Mouse (Mus musculus): ENCODE results near the gene Itpr1. TPM values are rescaled to one million over a fixed set of nuclear protein-coding genes. Genes with fewer than 3 reads are reported as not detected.

Itpr1 gene
- total and polyA plus RNA-seq, 2 experiments, result 6.9 to 55.0 TPM

DNA sequence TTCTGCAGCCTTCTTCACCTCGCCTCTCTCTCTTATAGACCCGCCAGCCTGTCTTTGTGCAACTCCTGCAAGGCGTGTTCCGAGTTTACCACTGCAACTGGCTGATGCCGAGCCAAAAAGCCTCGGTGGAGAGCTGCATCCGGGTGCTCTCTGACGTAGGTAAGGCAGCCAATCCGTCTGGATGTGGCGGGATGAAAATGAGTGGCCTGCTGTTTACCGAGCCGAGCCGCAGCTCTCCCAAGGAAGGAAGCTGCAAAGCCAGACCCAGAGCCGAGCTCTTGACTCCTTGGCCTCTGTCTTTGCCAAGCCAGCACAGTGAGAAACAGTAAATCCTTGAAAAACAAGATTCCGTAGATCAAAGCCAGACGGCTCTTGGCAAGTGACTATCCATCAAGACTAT lies 197.9 kb downstream of the Itpr1 start:
- TF ChIP-seq CTCF (IDR thresholded peaks at IDR 0.05; ENCODE audit: low read depth, low read length) (no peak), POLR2A (IDR thresholded peaks at IDR 0.05; ENCODE audit: extremely low read depth, insufficient read depth, low read length) (no peak)
- no peak overlapping the region for H3K9ac ChIP-seq (ENCODE audit: low read depth, low read length)
- peaks cover 55% of the 10 kb centered on the region for H3K36me3 ChIP-seq (ENCODE audit: control insufficient read depth, insufficient read depth, low read length)
- no peaks in the 10 kb centered on the region for H3K79me2 ChIP-seq (ENCODE audit: control insufficient read depth, insufficient read depth, low read length)
- no peaks in the 10 kb centered on the region for H3K27me3 ChIP-seq (ENCODE audit: control insufficient read depth, insufficient read depth, low read length)
- H3K27ac ChIP-seq (replicated peaks; ENCODE audit: insufficient read depth, low read depth, low read length), result no peak overlapping the region
- H3K4me1 ChIP-seq (ENCODE audit: control insufficient read depth, insufficient read depth, low read length), result no peaks in the 10 kb centered on the region
- no peak overlapping the region for H3K4me3 ChIP-seq (ENCODE audit: insufficient read depth, low read depth, low read length)
- DNase-seq (ENCODE audit: extremely low read depth, low read depth, low spot score), result no peak
- 81% methylated on average over 16 of the region's 16 CpGs for WGBS

DNA sequence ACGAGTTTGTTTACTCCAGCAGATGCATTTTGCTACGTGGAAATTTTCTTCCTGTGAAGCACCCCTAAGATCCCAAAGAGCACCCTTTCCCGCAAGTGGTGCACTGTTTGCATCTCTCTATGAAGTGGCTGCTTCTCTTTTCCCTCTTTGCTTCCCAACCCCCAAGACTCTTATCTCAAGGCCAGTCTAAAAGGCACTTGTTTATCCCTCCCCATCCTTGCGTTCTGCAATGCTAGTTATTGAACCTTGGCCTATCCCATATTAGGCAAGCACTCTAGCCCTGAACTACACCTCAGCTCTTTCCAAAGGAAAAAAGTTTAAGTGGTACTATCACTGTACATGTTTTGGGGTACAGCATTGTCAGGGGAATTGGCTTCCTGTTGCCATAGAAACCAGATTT lies 198.3 kb downstream of the Itpr1 start:
- TF ChIP-seq POLR2A (IDR thresholded peaks at IDR 0.05; ENCODE audit: extremely low read depth, insufficient read depth, low read length) (no peak), CTCF (IDR thresholded peaks at IDR 0.05; ENCODE audit: low read depth, low read length) (no peak)
- no peak overlapping the region for H3K27ac ChIP-seq (replicated peaks; ENCODE audit: insufficient read depth, low read depth, low read length)

DNA sequence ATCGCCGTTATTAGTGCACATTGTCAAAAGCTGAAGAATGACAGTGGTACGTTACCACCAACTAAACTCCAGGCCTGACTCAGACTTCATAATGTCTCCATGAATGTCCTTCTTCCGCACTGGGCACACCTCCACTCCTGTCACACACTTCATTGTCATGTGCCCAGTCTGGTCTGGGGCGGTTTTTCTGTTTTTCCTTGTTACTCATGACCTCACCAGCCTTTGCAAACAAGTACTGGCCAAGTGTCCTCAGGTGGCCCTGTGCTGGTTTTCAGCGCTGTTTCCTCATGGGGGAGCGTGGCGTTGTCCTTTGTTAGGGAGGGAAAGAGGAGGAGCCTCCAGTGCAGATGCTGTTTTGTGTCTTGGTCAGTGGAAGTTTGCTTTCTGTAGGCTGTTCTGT lies 200.1 kb downstream of the Itpr1 start:
- WGBS, result 69% methylated on average over 8 of the region's 8 CpGs
- Histone ChIP-seq H3K4me1 (ENCODE audit: control insufficient read depth, insufficient read depth, low read length) (no peaks in the 10 kb centered on the region), H3K4me3 (ENCODE audit: insufficient read depth, low read depth, low read length) (no peak overlapping the region), H3K27ac (replicated peaks; ENCODE audit: insufficient read depth, low read depth, low read length) (no peak overlapping the region), H3K27me3 (ENCODE audit: control insufficient read depth, insufficient read depth, low read length) (no peaks in the 10 kb centered on the region), H3K79me2 (ENCODE audit: control insufficient read depth, insufficient read depth, low read length) (no peaks in the 10 kb centered on the region), H3K9ac (ENCODE audit: low read depth, low read length) (no peak overlapping the region), H3K36me3 (ENCODE audit: control insufficient read depth, insufficient read depth, low read length) (peaks cover 56% of the 10 kb centered on the region)
- TF ChIP-seq POLR2A (IDR thresholded peaks at IDR 0.05; ENCODE audit: extremely low read depth, insufficient read depth, low read length), result no peak
- TF ChIP-seq CTCF (IDR thresholded peaks at IDR 0.05; ENCODE audit: low read depth, low read length), result no peak
- DNase-seq (ENCODE audit: extremely low read depth, low read depth, low spot score), result peak; percentile 59

More for the DNA sequence above, 198.3 kb downstream of the Itpr1 start:
- H3K4me3 ChIP-seq (ENCODE audit: insufficient read depth, low read depth, low read length), result no peak overlapping the region
- H3K79me2 ChIP-seq (ENCODE audit: control insufficient read depth, insufficient read depth, low read length), result no peaks in the 10 kb centered on the region
- no peaks in the 10 kb centered on the region for H3K4me1 ChIP-seq (ENCODE audit: control insufficient read depth, insufficient read depth, low read length)
- H3K36me3 ChIP-seq (ENCODE audit: control insufficient read depth, insufficient read depth, low read length), result peaks cover 55% of the 10 kb centered on the region
- 69% methylated on average over 4 of the region's 4 CpGs for WGBS
- DNase-seq (ENCODE audit: extremely low read depth, low read depth, low spot score), result peak; percentile 55
- H3K27me3 ChIP-seq (ENCODE audit: control insufficient read depth, insufficient read depth, low read length), result no peaks in the 10 kb centered on the region
- H3K9ac ChIP-seq (ENCODE audit: low read depth, low read length), result no peak overlapping the region

DNA sequence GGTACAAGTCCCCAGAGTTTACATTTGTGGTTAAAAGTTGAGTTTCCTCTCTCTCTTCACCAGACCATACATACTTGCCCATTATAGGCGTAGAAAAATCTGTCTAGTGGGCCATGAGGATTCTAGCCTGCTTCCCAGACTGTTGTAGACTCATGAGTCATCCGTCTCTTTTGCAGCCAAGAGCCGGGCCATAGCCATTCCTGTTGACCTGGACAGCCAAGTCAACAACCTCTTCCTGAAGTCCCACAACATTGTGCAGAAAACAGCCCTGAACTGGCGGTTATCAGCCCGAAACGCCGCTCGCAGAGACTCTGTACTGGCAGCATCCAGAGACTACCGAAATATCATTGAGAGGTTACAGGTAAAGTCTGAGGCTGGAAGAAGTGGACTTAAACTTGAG lies 200.7 kb downstream of the Itpr1 start:
- TF ChIP-seq CTCF (IDR thresholded peaks at IDR 0.05; ENCODE audit: low read depth, low read length), result no peak
- TF ChIP-seq POLR2A (IDR thresholded peaks at IDR 0.05; ENCODE audit: extremely low read depth, insufficient read depth, low read length), result no peak
- Histone ChIP-seq H3K27me3 (ENCODE audit: control insufficient read depth, insufficient read depth, low read length) (no peaks in the 10 kb centered on the region), H3K9ac (ENCODE audit: low read depth, low read length) (no peak overlapping the region), H3K27ac (replicated peaks; ENCODE audit: insufficient read depth, low read depth, low read length) (no peak overlapping the region), H3K79me2 (ENCODE audit: control insufficient read depth, insufficient read depth, low read length) (no peaks in the 10 kb centered on the region), H3K4me1 (ENCODE audit: control insufficient read depth, insufficient read depth, low read length) (no peaks in the 10 kb centered on the region), H3K4me3 (ENCODE audit: insufficient read depth, low read depth, low read length) (no peak overlapping the region), H3K36me3 (ENCODE audit: control insufficient read depth, insufficient read depth, low read length) (peaks cover 58% of the 10 kb centered on the region)
- WGBS, result 92% methylated on average over 9 of the region's 9 CpGs
- DNase-seq (ENCODE audit: extremely low read depth, low read depth, low spot score), result no peak

DNA sequence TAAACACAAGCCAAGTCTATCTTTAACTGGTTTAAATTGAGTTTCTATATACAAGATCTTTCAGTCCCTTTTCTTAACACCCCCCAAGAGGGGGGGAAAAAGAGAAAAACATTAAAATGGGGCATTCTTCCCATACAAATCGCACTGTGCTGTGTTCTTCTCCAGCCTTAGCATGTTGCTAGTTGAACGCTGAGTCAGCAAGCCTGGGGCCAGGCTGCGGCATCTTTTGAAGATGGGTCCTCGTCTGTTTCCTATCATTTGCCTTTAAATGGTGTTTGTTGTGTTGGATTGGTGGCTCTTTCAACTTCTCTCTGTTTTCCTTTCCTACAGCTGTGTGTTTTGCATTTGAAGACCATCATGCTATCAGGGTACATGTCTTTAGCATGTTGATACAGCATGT lies 203.0 kb downstream of the Itpr1 start:
- no peaks in the 10 kb centered on the region for H3K27me3 ChIP-seq (ENCODE audit: control insufficient read depth, insufficient read depth, low read length)
- no peaks in the 10 kb centered on the region for H3K79me2 ChIP-seq (ENCODE audit: control insufficient read depth, insufficient read depth, low read length)
- 95% methylated on average over 4 of the region's 4 CpGs for WGBS
- no peak overlapping the region for H3K4me3 ChIP-seq (ENCODE audit: insufficient read depth, low read depth, low read length)
- no peak overlapping the region for H3K9ac ChIP-seq (ENCODE audit: low read depth, low read length)
- DNase-seq (ENCODE audit: extremely low read depth, low read depth, low spot score), result no peak
- no peaks in the 10 kb centered on the region for H3K4me1 ChIP-seq (ENCODE audit: control insufficient read depth, insufficient read depth, low read length)
- no peak overlapping the region for H3K27ac ChIP-seq (replicated peaks; ENCODE audit: insufficient read depth, low read depth, low read length)
- TF ChIP-seq CTCF (IDR thresholded peaks at IDR 0.05; ENCODE audit: low read depth, low read length) (no peak), POLR2A (IDR thresholded peaks at IDR 0.05; ENCODE audit: extremely low read depth, insufficient read depth, low read length) (no peak)
- H3K36me3 ChIP-seq (ENCODE audit: control insufficient read depth, insufficient read depth, low read length), result peaks cover 66% of the 10 kb centered on the region

DNA sequence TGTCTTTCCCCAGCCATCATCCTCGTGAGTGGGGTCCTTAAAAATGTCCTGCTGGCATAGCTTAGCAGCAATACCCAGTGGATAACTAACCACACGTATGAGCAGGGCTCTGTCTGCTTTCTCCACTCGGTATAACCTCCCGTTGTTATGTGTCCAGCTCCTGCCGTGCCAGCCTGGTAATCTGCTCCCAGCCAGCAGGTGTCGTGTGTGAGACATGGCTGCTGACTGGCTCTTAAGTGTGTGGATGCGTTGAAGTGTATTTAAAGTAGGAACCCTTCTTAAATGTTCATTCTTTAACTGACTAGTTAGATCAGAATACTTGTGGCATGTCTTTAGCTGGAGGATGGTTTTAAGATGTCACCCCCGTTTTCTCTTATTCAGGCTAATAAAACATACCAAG lies 204.6 kb downstream of the Itpr1 start:
- H3K27me3 ChIP-seq (ENCODE audit: control insufficient read depth, insufficient read depth, low read length), result no peaks in the 10 kb centered on the region
- TF ChIP-seq CTCF (IDR thresholded peaks at IDR 0.05; ENCODE audit: low read depth, low read length) (peak; percentile 91), POLR2A (IDR thresholded peaks at IDR 0.05; ENCODE audit: extremely low read depth, insufficient read depth, low read length) (no peak)
- no peak overlapping the region for H3K27ac ChIP-seq (replicated peaks; ENCODE audit: insufficient read depth, low read depth, low read length)
- no peak for DNase-seq (ENCODE audit: extremely low read depth, low read depth, low spot score)
- H3K4me3 ChIP-seq (ENCODE audit: insufficient read depth, low read depth, low read length), result no peak overlapping the region
- H3K4me1 ChIP-seq (ENCODE audit: control insufficient read depth, insufficient read depth, low read length), result no peaks in the 10 kb centered on the region
- 42% methylated on average over 8 of the region's 8 CpGs for WGBS
- H3K36me3 ChIP-seq (ENCODE audit: control insufficient read depth, insufficient read depth, low read length), result peaks cover 55% of the 10 kb centered on the region
- no peak overlapping the region for H3K9ac ChIP-seq (ENCODE audit: low read depth, low read length)
- no peaks in the 10 kb centered on the region for H3K79me2 ChIP-seq (ENCODE audit: control insufficient read depth, insufficient read depth, low read length)
